Mouse (Mus musculus) limb, embryonic 13.5 days (tissue): ENCODE data around the gene Lmbrd2. TPM values are rescaled to one million over a fixed set of nuclear protein-coding genes. Genes with fewer than 3 reads are reported as not detected.
A peak's percentile ranks its signal among the peaks of the same experiment; 100 is the strongest.

Source experiments
- ATAC-seq: fragments of 200-750 bp; cut with Nextera tagmentation; 2 replicates; pipeline ENCODE4 v1.8.0; 2017; ENCODE audit warnings: low read depth, moderate number of reproducible peaks, moderate TSS enrichment; ENCODE audit not compliant: low FRiP score
- H3K27ac ChIP-seq: fragments of 300-500 bp; sonication (generic); 2 replicates; pipeline ENCODE4 v1.5.1; 2015; ENCODE audit warnings: inconsistent platforms, mild to moderate bottlenecking, moderate library complexity
- H3K27me3 ChIP-seq: fragments of 300-500 bp; sonication (generic); 2 replicates; pipeline ENCODE4 v1.6.1; 2015; ENCODE audit warnings: mild to moderate bottlenecking, inconsistent platforms
- H3K36me3 ChIP-seq: fragments of 300-500 bp; sonication (generic); 2 replicates; pipeline ENCODE4 v1.6.1; 2015; ENCODE audit warnings: inconsistent platforms, mild to moderate bottlenecking, moderate library complexity
- H3K4me1 ChIP-seq: fragments of 300-500 bp; sonication (generic); 2 replicates; pipeline ENCODE4 v1.6.1; 2015; ENCODE audit warnings: inconsistent platforms
- H3K4me2 ChIP-seq: fragments of 300-500 bp; sonication (generic); replicated peaks from 2 replicates; pipeline ENCODE4 v1.6.1; 2015; ENCODE audit warnings: inconsistent platforms, mild to moderate bottlenecking, moderate library complexity
- H3K4me3 ChIP-seq: fragments of 300-500 bp; sonication (generic); 2 replicates; pipeline ENCODE4 v1.5.1; 2015; ENCODE audit warnings: moderate library complexity, mild to moderate bottlenecking, inconsistent platforms
- H3K9ac ChIP-seq: fragments of 300-500 bp; sonication (generic); 2 replicates; pipeline ENCODE4 v1.6.1; 2015; ENCODE audit warnings: mild to moderate bottlenecking, inconsistent platforms
- H3K9me3 ChIP-seq: fragments of 300-500 bp; sonication (generic); 2 replicates; pipeline ENCODE4 v1.6.1; 2016; ENCODE audit warnings: inconsistent platforms
- WGBS: fragments of 180-500 bp; shearing (Covaris S2); methylation state at CpG from one replicate; pipeline ENCODE4 v1.1.7; 2015; 5-methylcytosine and 5-hydroxymethylcytosine counted together
- polyA plus RNA-seq: library from polyadenylated mRNA; unstranded; fragments of >200 nt; fragmentation: Nextera tagmentation; extraction: Ambion mirVana; gene quantifications from 2 replicates; pipeline ENCODE4 v1.2.1, GENCODE M21; 2015

The Lmbrd2 gene
- polyA plus RNA-seq: 2.5 and 2.8 TPM in 2 replicates

DNA sequence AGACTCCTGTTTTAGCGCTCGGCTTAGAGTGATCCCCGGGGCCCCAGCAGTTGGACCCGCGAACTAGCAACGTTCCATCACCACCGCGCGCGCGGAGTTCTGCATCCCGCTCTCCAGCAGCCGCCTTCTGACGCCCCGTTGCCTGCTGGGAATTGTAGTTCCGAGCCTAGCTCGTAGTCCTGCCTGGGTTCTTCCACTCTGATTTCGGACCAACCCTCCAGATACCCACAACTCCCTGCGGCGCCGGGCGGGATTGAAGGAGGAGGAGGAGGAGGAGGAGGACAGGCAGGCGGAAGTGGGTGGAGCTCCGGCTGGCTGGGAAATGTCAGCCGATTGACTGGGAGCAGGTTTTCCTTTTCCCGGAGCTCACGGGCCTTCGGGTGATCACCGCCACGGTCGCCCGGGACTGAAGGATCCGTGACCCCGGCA lies at the start of gene Lmbrd2:
TSS of gene Lmbrd2 (plus strand) at position 299 of the 429 bp plus-strand sequence.
- H3K9ac ChIP-seq: peak within 1 kb of the TSS; percentile 83
- WGBS: under 1% methylated on average over 34 of the region's 34 CpGs
- H3K9me3 ChIP-seq: no peaks in the 10 kb centered on the region; the same call in 1 of the 2 replicates
- H3K4me3 ChIP-seq: peak within 1 kb of the TSS; percentile 84
- H3K4me2 ChIP-seq: peak within 1 kb of the TSS; percentile 81
- H3K27me3 ChIP-seq: no peaks in the 10 kb centered on the region
- H3K36me3 ChIP-seq: peaks cover 37% of the 10 kb centered on the region
- peak; percentile 98 for ATAC-seq
- H3K4me1 ChIP-seq: peaks cover 26% of the 10 kb centered on the region
- peak within 1 kb of the TSS; percentile 85 for H3K27ac ChIP-seq

DNA sequence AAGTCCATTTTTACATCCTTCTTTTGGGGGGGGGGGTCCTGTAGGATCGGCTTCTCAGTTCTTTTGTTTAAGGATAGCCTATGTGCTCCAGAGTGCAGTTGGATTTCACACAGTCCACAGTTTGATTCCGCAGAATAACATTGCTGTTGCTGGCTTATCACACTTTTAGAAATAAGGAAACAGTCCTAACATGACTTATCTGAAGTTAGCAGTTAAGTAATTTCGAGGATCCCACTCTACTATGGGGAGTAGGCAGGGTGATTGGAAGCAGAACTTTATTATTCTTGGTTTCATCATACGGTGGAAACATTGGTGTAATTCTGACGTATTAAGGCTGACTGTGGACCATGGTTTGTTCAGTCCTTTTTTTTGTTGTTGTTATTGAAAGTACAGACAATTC lies 49.7 kb upstream of the Lmbrd2 start:
- Histone ChIP-seq H3K27me3 (no peaks in the 10 kb centered on the region), H3K27ac (no peak overlapping the region), H3K36me3 (peaks cover 58% of the 10 kb centered on the region), H3K4me2 (no peak overlapping the region), H3K4me3 (no peak overlapping the region), H3K9me3 (no peaks in the 10 kb centered on the region), H3K4me1 (peaks cover 6% of the 10 kb centered on the region), H3K9ac (no peak overlapping the region)
- no peak for ATAC-seq
- 93% methylated on average over 5 of the region's 5 CpGs for WGBS

DNA sequence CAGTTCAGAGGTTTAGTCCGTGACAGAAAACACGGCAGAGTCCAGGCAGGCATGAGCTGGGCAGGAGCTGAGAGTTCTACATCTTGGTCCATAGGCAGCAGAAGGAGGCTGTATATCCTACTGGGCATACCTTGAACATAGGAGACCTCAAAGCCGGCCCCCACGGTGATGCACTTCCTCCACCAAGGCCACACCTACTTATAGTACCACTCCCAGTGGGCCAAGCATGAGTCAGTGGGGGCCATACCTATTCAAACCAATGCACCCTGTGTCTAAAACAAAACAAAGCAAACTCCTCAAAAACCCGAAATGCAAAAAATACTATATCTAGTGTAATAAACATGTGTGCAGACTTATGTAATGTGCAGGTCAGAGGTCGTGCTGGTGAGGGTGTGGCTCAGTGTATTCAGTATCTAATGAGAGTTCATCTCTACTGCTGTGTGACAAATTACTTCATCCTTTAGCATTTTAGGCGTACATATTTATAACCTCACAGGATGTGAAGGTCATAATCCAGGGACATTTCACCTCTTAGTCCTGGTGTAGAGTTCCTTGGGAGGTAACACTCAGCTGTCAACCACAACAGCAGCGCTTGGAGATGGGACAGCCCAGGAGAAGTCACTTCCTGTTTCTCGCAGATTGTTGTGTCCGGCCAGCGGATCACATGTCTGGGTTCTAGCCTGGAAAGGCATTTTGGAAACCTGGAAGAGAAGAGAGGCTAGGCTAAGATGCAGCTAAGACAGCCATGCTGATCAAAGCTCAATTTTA lies 46.6 kb upstream of the Lmbrd2 start:
- 75% methylated on average over 11 of the region's 11 CpGs for WGBS
- Histone ChIP-seq H3K27me3 (no peaks in the 10 kb centered on the region), H3K9me3 (no peaks in the 10 kb centered on the region), H3K4me1 (peaks cover 6% of the 10 kb centered on the region), H3K9ac (no peak overlapping the region), H3K4me2 (peak overlapping the region; percentile 14; the same call in 1 of the 2 replicates), H3K27ac (no peak overlapping the region), H3K36me3 (peaks cover 62% of the 10 kb centered on the region), H3K4me3 (no peak overlapping the region)
- peak; percentile 54; the same call in 1 of the 2 replicates for ATAC-seq

DNA sequence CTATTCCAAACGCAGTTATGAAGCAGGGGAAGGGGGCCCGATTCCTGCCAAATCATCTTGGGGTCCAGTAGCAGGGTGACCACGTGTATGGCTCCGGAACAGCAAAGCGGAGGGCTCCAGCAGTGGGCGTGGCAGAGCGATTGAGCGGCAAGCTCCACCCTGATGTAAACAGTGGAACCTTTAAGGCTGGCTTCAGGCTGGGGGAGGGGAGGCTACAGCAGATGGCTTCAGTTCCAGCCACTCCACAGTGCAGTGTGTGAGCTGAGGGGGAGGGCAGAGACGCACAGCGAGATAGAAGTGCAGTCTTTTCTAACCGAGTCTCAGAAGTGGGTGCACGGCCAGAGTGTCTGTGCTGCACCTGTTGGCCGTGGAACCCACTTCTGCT lies 46.0 kb upstream of the Lmbrd2 start:
- Histone ChIP-seq H3K9ac (no peak overlapping the region), H3K4me1 (peaks cover 6% of the 10 kb centered on the region), H3K9me3 (no peaks in the 10 kb centered on the region), H3K4me3 (no peak overlapping the region), H3K4me2 (peak overlapping the region; percentile 14; the same call in 1 of the 2 replicates), H3K27me3 (no peaks in the 10 kb centered on the region), H3K36me3 (peaks cover 60% of the 10 kb centered on the region), H3K27ac (no peak overlapping the region)
- WGBS: 24% methylated on average over 13 of the region's 13 CpGs
- peak; percentile 82 for ATAC-seq

DNA sequence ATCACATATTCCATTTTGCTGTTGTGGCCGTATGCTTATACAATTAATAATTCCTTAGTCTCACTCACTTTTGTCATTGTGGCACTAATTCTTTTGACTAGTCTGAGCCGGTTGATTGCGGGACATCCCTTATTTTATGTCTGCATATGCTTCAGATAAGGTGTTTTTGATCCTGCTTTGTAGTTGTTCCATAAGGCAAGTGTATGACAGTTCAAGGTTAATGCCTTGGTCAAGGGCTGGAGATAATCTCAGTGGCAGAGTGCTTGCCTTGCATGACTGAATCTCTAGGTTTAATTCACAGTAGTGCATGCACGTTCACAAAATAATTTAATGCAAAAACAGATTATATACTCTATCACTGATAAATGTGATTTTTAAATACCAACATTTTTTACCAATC lies 43.5 kb upstream of the Lmbrd2 start:
- no peak overlapping the region for H3K9ac ChIP-seq

DNA sequence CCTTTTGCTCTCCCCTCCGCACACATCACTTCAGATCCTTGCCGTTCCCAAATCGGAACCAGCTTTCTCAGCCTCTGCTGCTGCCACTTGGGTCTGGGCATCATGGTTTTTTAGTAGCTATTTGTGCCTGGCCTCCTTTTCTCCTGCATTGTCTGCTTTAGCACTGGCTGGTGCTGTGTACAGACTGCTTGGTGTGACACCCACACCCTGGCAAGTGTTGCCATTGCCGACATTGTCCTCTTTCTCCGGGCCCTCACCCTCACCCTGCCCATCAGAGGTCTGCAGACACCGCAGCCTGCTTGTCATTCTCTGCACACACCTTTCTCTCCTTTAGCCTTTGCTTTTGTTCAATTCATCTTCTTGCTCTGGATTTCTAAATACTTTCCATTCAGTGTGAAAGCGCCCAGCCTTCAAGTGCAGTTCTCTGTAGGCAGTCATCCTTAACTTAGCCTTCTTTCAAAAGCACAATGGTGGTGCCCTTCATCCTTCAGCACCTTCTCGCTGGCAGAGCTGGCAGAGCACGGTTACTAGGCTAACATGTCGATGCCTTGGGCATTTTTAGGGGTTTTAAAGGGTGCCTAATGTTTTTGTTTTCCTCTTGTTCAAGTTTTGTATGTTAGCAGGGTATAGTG lies 39.8 kb upstream of the Lmbrd2 start:
- Histone ChIP-seq H3K27me3 (no peaks in the 10 kb centered on the region), H3K27ac (no peak overlapping the region), H3K4me2 (no peak overlapping the region), H3K9ac (no peak overlapping the region), H3K4me3 (no peak overlapping the region), H3K9me3 (no peaks in the 10 kb centered on the region), H3K4me1 (no peaks in the 10 kb centered on the region), H3K36me3 (peaks cover 84% of the 10 kb centered on the region)
- no peak for ATAC-seq
- WGBS: 95% methylated on average over 10 of the region's 10 CpGs

More for the DNA sequence above, 43.5 kb upstream of the Lmbrd2 start:
- 91% methylated on average over 4 of the region's 4 CpGs for WGBS
- no peak overlapping the region for H3K4me3 ChIP-seq
- H3K36me3 ChIP-seq: peaks cover 74% of the 10 kb centered on the region
- H3K27ac ChIP-seq: no peak overlapping the region
- H3K4me1 ChIP-seq: peaks cover 6% of the 10 kb centered on the region
- ATAC-seq: no peak
- no peaks in the 10 kb centered on the region for H3K9me3 ChIP-seq
- H3K4me2 ChIP-seq: no peak overlapping the region
- H3K27me3 ChIP-seq: no peaks in the 10 kb centered on the region

DNA sequence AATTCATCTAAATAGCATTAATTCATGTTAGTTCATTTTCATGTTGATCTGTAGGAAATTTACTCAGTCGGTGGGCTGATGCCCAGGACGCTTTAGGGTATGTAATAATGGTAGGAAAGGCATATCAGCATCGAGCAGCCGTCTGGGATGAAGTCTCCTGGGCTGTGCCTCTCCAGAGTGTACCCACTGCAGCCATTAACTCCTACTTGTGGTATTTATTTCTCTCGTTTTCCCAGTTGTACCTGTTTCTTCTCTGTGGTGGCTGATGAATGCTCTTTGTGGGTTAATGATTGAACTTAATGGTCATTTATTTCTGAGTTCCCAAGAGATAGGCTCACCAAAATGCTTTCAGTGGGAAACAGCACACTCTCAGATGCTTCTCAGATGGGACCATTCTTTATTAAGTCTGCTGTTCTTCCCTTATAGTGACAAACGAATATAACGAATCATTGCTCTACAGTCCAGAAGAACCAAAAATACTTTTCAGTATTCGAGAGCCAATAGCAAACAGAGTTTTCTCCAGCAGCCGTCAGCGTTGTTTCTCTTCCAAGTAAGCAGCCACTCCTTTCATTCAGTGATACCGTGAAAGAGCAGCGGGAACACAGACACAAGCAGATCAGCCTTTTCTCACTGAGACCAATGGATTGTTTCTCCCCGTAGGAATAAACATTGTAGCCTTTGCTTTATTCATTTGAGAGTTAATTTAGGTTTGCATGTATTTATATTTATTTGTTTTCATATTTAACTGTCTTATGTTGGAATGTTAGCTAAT lies 33.9 kb upstream of the Lmbrd2 start:
- no peak overlapping the region for H3K27ac ChIP-seq
- no peaks in the 10 kb centered on the region for H3K9me3 ChIP-seq
- no peak for ATAC-seq
- peaks cover 73% of the 10 kb centered on the region for H3K36me3 ChIP-seq
- 89% methylated on average over 13 of the region's 13 CpGs for WGBS
- no peak overlapping the region for H3K4me3 ChIP-seq
- H3K4me1 ChIP-seq: no peaks in the 10 kb centered on the region
- H3K4me2 ChIP-seq: no peak overlapping the region
- H3K9ac ChIP-seq: no peak overlapping the region
- H3K27me3 ChIP-seq: no peaks in the 10 kb centered on the region

DNA sequence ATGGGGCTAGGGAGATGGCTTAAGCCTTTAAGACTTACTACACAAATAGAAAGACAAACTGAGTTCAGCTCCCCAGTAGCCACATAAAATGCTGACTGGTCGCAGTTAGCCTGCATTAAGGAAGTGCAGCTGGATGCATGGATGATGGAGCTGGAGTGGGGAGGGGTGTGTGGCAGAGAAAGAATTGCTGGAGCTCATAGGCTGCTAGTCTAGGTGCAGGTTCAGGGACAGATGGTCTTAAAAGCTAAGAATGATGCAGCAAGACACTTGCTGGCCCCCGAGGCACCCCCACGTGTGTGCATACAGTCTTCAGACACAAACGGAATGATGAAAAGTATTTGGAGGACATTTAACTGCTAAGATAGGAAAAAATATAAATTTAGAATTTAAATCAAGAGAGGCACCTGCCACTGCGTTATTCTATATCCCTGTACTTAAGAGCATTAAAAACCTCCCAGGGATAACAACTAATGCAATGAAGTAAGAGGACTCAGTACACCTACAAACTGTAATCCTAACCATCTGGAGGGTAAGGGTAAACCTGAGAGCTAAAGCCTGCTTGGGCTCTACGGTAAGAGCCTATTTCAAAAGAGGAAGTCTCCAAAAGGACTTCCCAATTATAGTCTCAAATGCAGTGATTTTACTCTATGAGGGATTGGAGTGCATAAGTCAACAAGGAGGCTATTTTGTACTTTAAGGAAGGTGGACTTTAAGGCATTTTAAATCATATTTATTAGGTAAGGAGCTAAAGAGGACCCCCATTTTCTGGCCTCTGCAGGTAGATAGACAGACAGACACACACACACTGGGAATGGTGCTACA lies 29.6 kb upstream of the Lmbrd2 start:
- Histone ChIP-seq H3K4me1 (no peaks in the 10 kb centered on the region), H3K36me3 (peaks cover 70% of the 10 kb centered on the region), H3K4me3 (no peak overlapping the region), H3K27ac (no peak overlapping the region), H3K27me3 (no peaks in the 10 kb centered on the region), H3K9ac (no peak overlapping the region), H3K9me3 (no peaks in the 10 kb centered on the region), H3K4me2 (no peak overlapping the region)
- 71% methylated on average over 6 of the region's 6 CpGs for WGBS
- no peak for ATAC-seq

DNA sequence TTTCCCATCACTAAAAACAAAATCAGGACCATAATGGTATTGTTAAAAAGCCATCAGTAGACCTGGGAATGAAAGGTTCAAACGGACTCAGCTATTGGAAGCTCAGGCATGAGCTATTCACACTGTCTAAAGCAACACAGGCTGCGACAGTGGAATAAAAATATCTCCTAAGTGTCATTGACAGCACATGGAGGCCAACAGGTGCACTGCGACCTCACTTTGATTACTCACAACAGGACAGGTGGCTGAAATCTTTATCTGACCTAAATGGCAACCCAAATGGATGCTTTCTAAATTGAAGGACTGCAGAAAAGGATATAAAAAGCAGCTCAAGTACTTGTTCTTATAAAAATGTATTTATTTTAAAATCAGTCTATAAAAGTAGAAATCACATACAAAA lies 28.7 kb upstream of the Lmbrd2 start:
- Histone ChIP-seq H3K4me1 (no peaks in the 10 kb centered on the region), H3K9ac (no peak overlapping the region), H3K9me3 (no peaks in the 10 kb centered on the region), H3K27ac (no peak overlapping the region), H3K27me3 (no peaks in the 10 kb centered on the region), H3K4me2 (no peak overlapping the region), H3K36me3 (peaks cover 70% of the 10 kb centered on the region), H3K4me3 (no peak overlapping the region)
- no peak for ATAC-seq
- 83% methylated on average over 3 of the region's 3 CpGs for WGBS

DNA sequence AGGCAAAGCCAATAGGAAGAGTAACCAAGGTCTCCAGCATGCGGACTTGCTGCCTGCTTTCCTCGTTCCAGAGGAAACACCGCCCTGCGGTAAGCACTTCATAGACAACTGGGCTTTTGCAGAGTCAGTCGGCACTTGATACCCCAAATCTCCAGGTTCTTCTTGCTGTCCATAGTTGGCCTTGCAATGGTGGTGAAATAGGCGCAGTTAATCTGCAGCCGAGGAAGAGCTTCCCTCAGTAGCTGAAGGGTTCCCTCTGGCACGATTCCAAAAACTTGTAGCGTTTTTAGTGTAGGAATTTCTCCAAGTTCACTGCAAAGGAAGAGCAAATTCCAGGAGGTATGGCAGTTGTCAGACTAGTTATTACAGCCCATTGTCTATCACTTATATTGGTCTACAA lies 26.8 kb upstream of the Lmbrd2 start:
- H3K4me1 ChIP-seq: no peaks in the 10 kb centered on the region
- no peak overlapping the region for H3K27ac ChIP-seq
- no peak overlapping the region for H3K4me2 ChIP-seq
- H3K4me3 ChIP-seq: no peak overlapping the region
- no peak overlapping the region for H3K9ac ChIP-seq
- 78% methylated on average over 9 of the region's 9 CpGs for WGBS
- no peaks in the 10 kb centered on the region for H3K9me3 ChIP-seq
- peaks cover 74% of the 10 kb centered on the region for H3K36me3 ChIP-seq
- H3K27me3 ChIP-seq: no peaks in the 10 kb centered on the region
- ATAC-seq: no peak

DNA sequence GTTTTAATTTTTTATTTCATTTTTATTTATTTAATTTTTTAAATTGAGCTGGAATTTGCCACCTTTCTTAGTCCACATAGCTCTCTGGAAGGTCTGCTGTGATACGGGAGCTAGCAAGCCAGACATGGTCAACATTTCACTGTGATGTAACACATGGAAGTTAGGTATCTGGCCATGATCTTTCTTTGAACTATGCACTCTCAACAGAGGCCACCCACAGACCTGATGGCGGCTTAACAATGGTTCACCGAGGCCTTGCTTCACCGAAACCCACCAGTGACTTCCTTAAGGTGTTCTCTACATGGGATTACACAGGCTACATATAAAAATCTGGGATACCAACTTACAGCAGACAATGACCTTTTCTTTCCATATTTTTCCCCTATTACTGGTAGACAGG lies 26.2 kb upstream of the Lmbrd2 start:
- WGBS: 83% methylated on average over 4 of the region's 4 CpGs
- Histone ChIP-seq H3K9ac (no peak overlapping the region), H3K4me1 (no peaks in the 10 kb centered on the region), H3K4me2 (no peak overlapping the region), H3K9me3 (no peaks in the 10 kb centered on the region), H3K4me3 (no peak overlapping the region), H3K27me3 (no peaks in the 10 kb centered on the region), H3K36me3 (peaks cover 80% of the 10 kb centered on the region), H3K27ac (no peak overlapping the region)
- ATAC-seq: no peak
